ENCODE assay signal across 15 mouse cellular contexts in the genomic region with DNA sequence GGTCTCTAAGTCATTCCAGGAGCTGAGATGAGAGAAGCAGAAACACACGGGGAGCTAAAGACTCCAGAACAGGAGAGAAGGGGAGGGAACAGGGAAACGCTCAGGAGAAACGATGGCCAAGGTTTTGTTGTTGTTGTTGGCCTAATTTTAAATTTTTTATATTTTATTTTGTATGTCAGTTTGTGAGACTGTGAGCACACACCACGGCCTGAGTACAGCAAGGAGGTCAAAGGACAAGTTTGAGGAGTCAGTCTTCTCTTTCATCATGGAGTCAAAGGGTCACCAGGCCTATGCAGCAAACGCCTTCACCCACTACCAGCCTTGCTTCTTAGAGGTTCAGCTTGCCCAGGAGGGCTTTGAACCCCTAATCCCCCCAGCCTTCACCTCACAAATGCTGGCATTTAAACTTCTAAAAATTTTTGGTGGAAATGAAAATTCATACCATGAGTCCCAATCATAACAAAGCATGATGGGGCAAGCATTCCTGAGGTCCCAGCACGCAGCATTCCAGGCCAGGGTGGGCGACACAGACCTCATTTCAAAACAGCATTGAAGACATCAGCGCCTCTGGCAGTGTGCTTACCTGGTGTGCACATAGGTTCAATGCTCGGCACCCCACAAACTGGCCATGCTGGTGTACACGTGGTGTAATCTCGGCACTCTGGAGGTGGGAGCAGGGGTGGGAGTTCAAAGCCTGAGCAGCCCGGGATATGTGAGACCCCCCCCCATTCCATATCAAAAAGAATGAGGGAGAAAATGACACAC. TPM values are rescaled to one million over a fixed set of nuclear protein-coding genes. Genes with fewer than 3 reads are reported as not detected.
"Had no signal": no experiment of that assay in that cellular context is flagged by ENCODE, and none has a peak within 500 bp of the region (broad histone marks: within the 10 kb centered on the region; RNA-seq: fewer than 3 reads in every experiment).

No protein-coding gene starts in this region.

- H3K9me3 ChIP-seq: liver, embryonic 13.5 days; lung, embryonic 15.5 days; midbrain, embryonic 15.5 days; neural tube, embryonic 12.5 days had no signal

- H3K4me3 ChIP-seq: layer of hippocampus, adult 2 months; liver, embryonic 13.5 days; lung, embryonic 15.5 days; megakaryocyte, embryonic 14.5 days; midbrain, embryonic 15.5 days; neural tube, embryonic 12.5 days had no signal

- ATAC-seq: liver, postnatal 0 days; midbrain, embryonic 15.5 days had no signal

- H3K36me3 ChIP-seq: liver, embryonic 13.5 days; lung, embryonic 15.5 days; midbrain, embryonic 15.5 days; neural tube, embryonic 12.5 days had no signal

- H3K9ac ChIP-seq: liver, embryonic 13.5 days; liver, postnatal 0 days; lung, embryonic 15.5 days; midbrain, embryonic 15.5 days; neural tube, embryonic 12.5 days had no signal

- H3K4me2 ChIP-seq: liver, embryonic 13.5 days; lung, embryonic 15.5 days; midbrain, embryonic 11.5 days; midbrain, embryonic 15.5 days; neural tube, embryonic 12.5 days had no signal

- H3K27me3 ChIP-seq: lung, embryonic 15.5 days; midbrain, embryonic 15.5 days; neural tube, embryonic 12.5 days had no signal

- DNase-seq: kidney, adult 18-20 months; kidney, postnatal 10 days; kidney, postnatal 4 days; liver, embryonic 13.5 days; liver, postnatal 0 days; lung, postnatal 14 days; thymus, postnatal 25 days had no signal

- H3K27ac ChIP-seq: liver, embryonic 13.5 days; macrophage; midbrain, embryonic 15.5 days; neural tube, embryonic 12.5 days had no signal

RNA-seq across cellular contexts. Expression of a gene that starts 53.1 kb away (rescaled TPM):
- total RNA-seq: monocyte, adult 5-6 weeks had no signal
